Mouse (Mus musculus) MEL (cell line): ENCODE measurements around the gene Osgep. TPM values are rescaled to one million over a fixed set of nuclear protein-coding genes. Genes with fewer than 3 reads are reported as not detected.

Source experiments
- polyA plus RNA-seq, 2 experiments: library from polyadenylated mRNA; stranded (reverse) in 1 of 2; unstranded in 1 of 2; fragments of >175 nt in 1 of 2; fragments of >200 nt in 1 of 2; gene quantifications; 2 replicates each; pipeline versions ENCODE4 v1.2.1 to v1.2.4; 2012; ENCODE audit warnings: low replicate concordance in 2 of 2, low read depth in 1 of 2; ENCODE audit not compliant: insufficient read length in 2 of 2, insufficient read depth in 1 of 2, missing spikeins in 1 of 2
- total RNA-seq: library from RNA; depleted of rRNA; stranded (reverse); fragments of 300-350 nt; gene quantifications from 2 replicates; pipeline ENCODE4 v1.2.3, GENCODE M21; 2012; rRNA removed

The Osgep gene
- total and polyA plus RNA-seq, 3 experiments = 29.6 to 45.1 TPM; not detected in 1

Other genes with a start within 250 kb of the Osgep start
- gene Olfr747, start 231.7 kb downstream of the Osgep start, total RNA-seq = not detected in 2 replicates
- not detected for gene Olfr747, start 231.7 kb downstream of the Osgep start, polyA plus RNA-seq
- gene Olfr748, start 217.5 kb downstream of the Osgep start, total RNA-seq = not detected in 2 replicates
- gene Olfr748, start 217.5 kb downstream of the Osgep start, polyA plus RNA-seq = not detected
- gene Olfr749, start 179.8 kb downstream of the Osgep start, total RNA-seq = not detected in 2 replicates
- not detected for gene Olfr749, start 179.8 kb downstream of the Osgep start, polyA plus RNA-seq
- 22.7 and 24.2 TPM in 2 replicates for gene Ttc5, start 139.4 kb downstream of the Osgep start, total RNA-seq
- 10 to 100 TPM in 1 of 2 experiments, not detected in 1; 28.1 TPM for gene Ttc5, start 139.4 kb downstream of the Osgep start, polyA plus RNA-seq
- 23.3 and 28.3 TPM in 2 replicates for gene Ccnb1ip1, start 117.2 kb downstream of the Osgep start, total RNA-seq
- gene Ccnb1ip1, start 117.2 kb downstream of the Osgep start, polyA plus RNA-seq = 10 to 100 TPM in 1 of 2 experiments, not detected in 1; 27.6 TPM
- 65.6 and 81.1 TPM in 2 replicates for gene Parp2, start 117.1 kb downstream of the Osgep start, total RNA-seq
- 10 to 100 TPM in 1 of 2 experiments, not detected in 1; 83.2 TPM for gene Parp2, start 117.1 kb downstream of the Osgep start, polyA plus RNA-seq
- gene Tep1, start 54.3 kb downstream of the Osgep start, total RNA-seq = 19.5 and 36.8 TPM in 2 replicates
- gene Tep1, start 54.3 kb downstream of the Osgep start, polyA plus RNA-seq = 10 to 100 TPM in 1 of 2 experiments, not detected in 1; 13.7 TPM
- not detected in 2 replicates for gene Klhl33, start 27.4 kb downstream of the Osgep start, total RNA-seq
- under 1 TPM in 1 of 2 experiments, not detected in 1; 0.01 TPM for gene Klhl33, start 27.4 kb downstream of the Osgep start, polyA plus RNA-seq
- gene Apex1, start 75 bp upstream of the Osgep start, total RNA-seq = 123 and 129 TPM in 2 replicates
- 100 to 1,000 TPM in 1 of 2 experiments, not detected in 1; 155 TPM for gene Apex1, start 75 bp upstream of the Osgep start, polyA plus RNA-seq
- gene Pip4p1, start 6.0 kb upstream of the Osgep start, total RNA-seq = 10.5 and 12.2 TPM in 2 replicates
- 10 to 100 TPM in 1 of 2 experiments, not detected in 1; 21.6 TPM for gene Pip4p1, start 6.0 kb upstream of the Osgep start, polyA plus RNA-seq
- gene Pnp, start 6.2 kb upstream of the Osgep start, total RNA-seq = 46.7 and 49.7 TPM in 2 replicates
- gene Pnp, start 6.2 kb upstream of the Osgep start, polyA plus RNA-seq = 100 to 1,000 TPM in 1 of 2 experiments, 10 to 100 TPM in 1; 36.2 to 302 TPM
- 11.7 and 14.5 TPM in 2 replicates for gene Gm49342, start 19.6 kb upstream of the Osgep start, total RNA-seq
- 10 to 100 TPM in 1 of 2 experiments, not detected in 1; 45.2 TPM for gene Gm49342, start 19.6 kb upstream of the Osgep start, polyA plus RNA-seq
- 0.65 and 0.85 TPM in 2 replicates for gene Pnp2, start 31.1 kb upstream of the Osgep start, total RNA-seq
- 1 to 10 TPM in 1 of 2 experiments, not detected in 1; 1.7 TPM for gene Pnp2, start 31.1 kb upstream of the Osgep start, polyA plus RNA-seq
- not detected in 2 replicates for gene Rnase10, start 82.9 kb upstream of the Osgep start, total RNA-seq
- not detected for gene Rnase10, start 82.9 kb upstream of the Osgep start, polyA plus RNA-seq
- gene Rnase9, start 117.0 kb upstream of the Osgep start, total RNA-seq = not detected in 2 replicates
- not detected for gene Rnase9, start 117.0 kb upstream of the Osgep start, polyA plus RNA-seq
- gene Rnase11, start 125.3 kb upstream of the Osgep start, total RNA-seq = not detected in 2 replicates
- not detected for gene Rnase11, start 125.3 kb upstream of the Osgep start, polyA plus RNA-seq
- not detected in 2 replicates for gene Rnase12, start 132.8 kb upstream of the Osgep start, total RNA-seq
- gene Rnase12, start 132.8 kb upstream of the Osgep start, polyA plus RNA-seq = not detected
- not detected in 2 replicates for gene Olfr750, start 149.5 kb upstream of the Osgep start, total RNA-seq
- not detected for gene Olfr750, start 149.5 kb upstream of the Osgep start, polyA plus RNA-seq
- not detected in 2 replicates for gene Rnase4, start 166.2 kb upstream of the Osgep start, total RNA-seq
- under 1 TPM in 1 of 2 experiments, not detected in 1; 0.18 TPM for gene Rnase4, start 166.2 kb upstream of the Osgep start, polyA plus RNA-seq
- gene Ang, start 166.3 kb upstream of the Osgep start, total RNA-seq = not detected in 2 replicates
- gene Ang, start 166.3 kb upstream of the Osgep start, polyA plus RNA-seq = not detected
- gene Eddm3b, start 189.5 kb upstream of the Osgep start, total RNA-seq = not detected in 2 replicates
- not detected for gene Eddm3b, start 189.5 kb upstream of the Osgep start, polyA plus RNA-seq
- 65.0 and 73.4 TPM in 2 replicates for gene Rnase6, start 199.0 kb upstream of the Osgep start, total RNA-seq
- 10 to 100 TPM in 1 of 2 experiments, not detected in 1; 49.2 TPM for gene Rnase6, start 199.0 kb upstream of the Osgep start, polyA plus RNA-seq
- gene Rnase1, start 221.9 kb upstream of the Osgep start, total RNA-seq = not detected in 2 replicates
- under 1 TPM in 1 of 2 experiments, not detected in 1; 0.07 TPM for gene Rnase1, start 221.9 kb upstream of the Osgep start, polyA plus RNA-seq
- gene Rnase2b, start 237.4 kb upstream of the Osgep start, total RNA-seq = not detected in 2 replicates
- gene Rnase2b, start 237.4 kb upstream of the Osgep start, polyA plus RNA-seq = not detected